Mouse (Mus musculus) thymus, adult 2 months (tissue): Measurements from ENCODE around the gene AC140267.1.

Experiments used
- CTCF ChIP-seq: fragments of 200-500 bp; IDR thresholded peaks from 2 replicates; pipeline ENCODE4 v1.5.1; 2012; ENCODE audit warnings: mild to moderate bottlenecking, control low read depth, low read length, moderate library complexity, borderline replicate concordance; ENCODE audit not compliant: control insufficient read depth, poor library complexity, insufficient read depth; ENCODE audit errors: extremely low read depth
- POLR2A ChIP-seq: fragments of 200-500 bp; IDR thresholded peaks from 2 replicates; pipeline ENCODE4 v1.6.1; 2012; ENCODE audit warnings: mild to moderate bottlenecking, low read length, control low read depth, moderate library complexity; ENCODE audit not compliant: control insufficient read depth, poor library complexity, insufficient read depth; ENCODE audit errors: extremely low read depth

- no peak for TF ChIP-seq CTCF
- no peak for TF ChIP-seq POLR2A
Measured at GRCm38 (mm10) chr15:80259406-80260045, 23.9 kb downstream of the AC140267.1 start.
